Mouse (Mus musculus) E14TG2a.4 (cell line): ENCODE measurements around the gene Btc.

ENCODE experiments used
- CTCF ChIP-seq: conservative IDR thresholded peaks from 2 replicates; pipeline ENCODE4 v1.5.1; 2014; ENCODE audit warnings: low read length
- POU5F1 ChIP-seq: IDR thresholded peaks from 2 replicates; pipeline ENCODE4 v1.6.1; 2014; ENCODE audit warnings: low read length, borderline replicate concordance

- TF ChIP-seq CTCF (no peak), POU5F1 (no peak)
These were observed 68.6 kb downstream of the Btc start for GRCm38 (mm10) chr5:91334227-91334626.
